Mouse (Mus musculus): ENCODE measurements around the gene Dnase1l2.
A peak's percentile ranks its signal among the peaks of the same experiment; 100 is the strongest.
"Not testable (repeated sequence)": the region's sequence is repeated elsewhere in the genome, so short reads cannot be mapped to it uniquely, and the experiment has no call there.

Dnase1l2 gene

GRCm38 (mm10) chr17:24472512-24472911 lies 29.6 kb upstream of the Dnase1l2 start:
- no peak for DNase-seq (ENCODE audit: low spot score in 2 of 2)

DNA sequence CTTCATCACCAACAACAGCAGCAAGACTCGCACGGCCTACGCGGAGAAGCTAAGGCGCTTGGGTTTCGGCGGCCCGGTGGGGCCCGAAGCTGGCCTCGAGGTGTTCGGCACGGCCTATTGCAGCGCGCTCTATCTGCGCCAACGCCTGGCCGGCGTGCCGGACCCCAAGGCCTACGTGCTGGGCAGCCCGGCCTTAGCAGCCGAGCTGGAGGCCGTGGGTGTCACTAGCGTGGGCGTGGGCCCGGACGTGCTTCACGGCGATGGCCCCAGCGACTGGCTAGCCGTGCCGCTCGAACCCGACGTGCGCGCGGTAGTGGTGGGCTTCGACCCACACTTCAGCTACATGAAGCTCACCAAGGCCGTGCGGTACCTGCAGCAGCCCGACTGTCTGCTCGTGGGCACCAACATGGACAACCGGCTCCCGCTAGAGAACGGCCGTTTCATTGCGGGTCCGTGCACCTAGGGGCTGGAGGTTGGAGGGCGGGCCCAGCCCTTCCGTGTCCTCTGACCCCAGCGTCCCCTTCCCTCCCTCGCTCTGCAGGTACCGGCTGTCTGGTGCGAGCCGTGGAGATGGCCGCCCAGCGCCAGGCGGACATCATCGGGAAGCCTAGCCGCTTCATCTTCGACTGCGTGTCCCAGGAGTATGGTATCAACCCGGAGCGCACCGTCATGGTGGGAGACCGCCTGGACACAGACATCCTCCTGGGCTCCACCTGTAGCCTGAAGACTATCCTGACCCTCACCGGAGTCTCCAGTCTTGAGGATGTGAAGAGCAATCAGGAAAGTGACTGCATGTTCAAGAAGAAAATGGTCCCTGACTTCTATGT lies 28.0 kb upstream of the Dnase1l2 start:
- peak in 1 of 2 experiments; percentile 56 for DNase-seq (ENCODE audit: low spot score in 2 of 2)

- DNase-seq (ENCODE audit: low spot score in 2 of 2) = peak; percentile 97 to 98
These were observed 27.2 kb upstream of the Dnase1l2 start, which contains the start of the genes E4f1 and Pgp for GRCm38 (mm10) chr17:24469910-24470602. Gene E4f1 (minus strand): TSS chr17:24470313. Gene Pgp (plus strand): TSS chr17:24470392.

DNA sequence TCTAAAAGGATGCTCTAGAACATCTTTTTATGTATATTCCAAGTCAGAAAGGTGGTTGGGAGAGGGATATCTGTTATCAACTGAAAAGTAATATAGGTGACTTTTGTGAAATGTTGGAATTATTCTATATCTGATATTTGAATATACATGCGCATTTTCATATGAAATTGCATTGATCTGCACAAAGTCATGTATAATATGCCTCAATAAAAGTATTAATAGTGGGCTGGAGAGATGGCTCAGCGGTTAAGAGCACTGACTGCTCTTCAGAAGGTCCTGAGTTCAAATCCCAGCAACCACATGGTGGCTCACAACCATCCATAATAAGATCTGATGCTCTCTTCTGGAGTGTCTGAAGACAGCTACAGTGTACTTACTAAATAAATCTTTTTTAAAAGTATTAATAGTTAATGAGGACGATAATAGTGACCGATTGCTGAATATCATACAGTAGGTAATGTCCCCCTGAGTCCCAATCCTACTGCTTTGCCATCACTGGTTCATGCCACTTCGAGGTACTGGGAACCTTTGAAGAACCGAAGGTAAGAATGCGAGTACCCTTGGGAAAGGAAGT lies 26.5 kb upstream of the Dnase1l2 start:
- no peak for DNase-seq (ENCODE audit: low spot score in 2 of 2)

DNA sequence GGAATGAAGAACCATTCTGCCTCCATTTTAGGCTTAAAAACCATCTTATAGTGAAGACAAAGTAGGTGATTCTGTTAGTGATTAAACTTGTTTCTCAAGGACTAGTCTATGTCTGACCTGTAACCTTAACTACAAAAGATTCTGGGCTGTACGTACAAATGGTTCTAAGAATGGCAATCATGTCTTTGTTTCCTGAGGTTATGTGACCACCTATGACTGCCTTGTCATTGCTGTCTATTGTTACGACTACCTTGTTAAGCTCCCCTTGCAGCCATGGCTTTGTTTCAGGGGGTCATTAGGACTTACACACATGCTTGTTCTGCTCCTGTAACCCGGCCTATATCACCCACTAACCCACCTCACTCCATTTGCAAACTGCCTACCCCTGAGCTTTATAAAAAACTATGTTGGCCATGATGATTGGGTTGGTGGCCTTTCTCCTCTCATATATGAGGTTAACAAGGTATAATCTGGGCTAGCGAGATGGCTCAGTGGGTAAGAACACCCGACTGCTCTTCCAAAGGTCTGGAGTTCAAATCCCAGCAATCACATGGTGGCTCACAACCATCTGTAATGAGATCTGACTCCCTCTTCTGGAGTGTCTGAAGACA lies 25.8 kb upstream of the Dnase1l2 start:
- no peak for DNase-seq (ENCODE audit: low spot score in 2 of 2)

DNA sequence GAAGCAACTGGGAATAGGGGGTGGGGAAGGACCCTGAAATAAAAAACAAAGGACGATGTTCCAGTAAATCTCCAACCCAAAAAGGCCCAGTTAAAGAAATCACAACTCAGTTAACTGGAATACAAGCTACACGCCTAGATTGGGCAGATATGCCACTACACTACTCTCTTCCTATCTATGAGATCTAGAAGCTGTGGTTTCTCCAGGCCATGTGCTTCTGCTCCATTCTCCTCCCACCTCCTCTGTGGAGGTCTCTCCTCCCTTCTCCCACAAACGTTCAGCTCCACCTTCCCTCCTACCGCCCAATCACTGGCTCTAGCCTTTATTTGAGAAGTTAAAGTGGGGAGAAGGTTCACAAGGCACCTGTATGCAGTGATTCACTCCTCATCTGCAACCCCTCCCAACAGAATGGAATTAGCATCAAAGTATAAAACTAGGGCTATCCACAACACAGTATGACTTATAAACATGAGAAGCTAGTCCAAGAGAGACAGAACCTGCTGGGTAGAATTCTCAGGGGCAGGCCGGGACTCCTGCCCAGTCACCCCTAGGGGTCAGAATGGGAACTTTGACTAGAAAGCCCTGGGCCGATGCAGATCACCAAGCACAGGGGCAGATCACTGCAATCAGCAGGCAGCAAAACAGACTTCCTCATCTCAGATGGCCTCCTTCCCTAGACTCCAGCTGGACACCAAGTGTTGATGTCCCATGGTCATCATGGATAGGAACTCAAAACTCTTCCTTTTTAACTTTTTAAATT lies 20.6 kb upstream of the Dnase1l2 start:
- DNase-seq (ENCODE audit: low spot score in 2 of 2) = no peak

- no peak for DNase-seq (ENCODE audit: low spot score in 2 of 2)
These were observed 20.0 kb upstream of the Dnase1l2 start for GRCm38 (mm10) chr17:24462932-24463331.

DNA sequence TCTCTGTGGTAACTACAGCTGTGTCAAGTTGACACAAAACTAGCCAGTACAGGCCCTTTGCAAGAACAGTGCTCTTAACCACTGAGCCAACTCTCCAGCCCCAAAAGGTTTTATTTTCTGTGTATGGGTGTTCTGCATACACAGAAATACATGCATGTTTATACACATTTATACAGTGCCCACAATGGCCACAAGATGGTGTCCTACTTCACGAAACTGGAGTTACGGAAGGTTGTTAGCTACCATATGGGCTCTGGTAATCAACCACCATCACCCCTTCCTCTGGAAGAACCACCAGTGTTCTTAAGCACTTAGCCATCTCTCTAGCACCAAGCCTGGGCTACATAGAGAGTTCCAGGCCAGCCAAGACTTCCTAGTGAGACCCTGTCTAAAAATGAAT lies 18.7 kb upstream of the Dnase1l2 start:
- DNase-seq (ENCODE audit: low spot score in 2 of 2) = no peak

GRCm38 (mm10) chr17:24455523-24456206 lies 12.8 kb upstream of the Dnase1l2 start:
- DNase-seq (ENCODE audit: low spot score in 2 of 2) = not testable (repeated sequence)

DNA sequence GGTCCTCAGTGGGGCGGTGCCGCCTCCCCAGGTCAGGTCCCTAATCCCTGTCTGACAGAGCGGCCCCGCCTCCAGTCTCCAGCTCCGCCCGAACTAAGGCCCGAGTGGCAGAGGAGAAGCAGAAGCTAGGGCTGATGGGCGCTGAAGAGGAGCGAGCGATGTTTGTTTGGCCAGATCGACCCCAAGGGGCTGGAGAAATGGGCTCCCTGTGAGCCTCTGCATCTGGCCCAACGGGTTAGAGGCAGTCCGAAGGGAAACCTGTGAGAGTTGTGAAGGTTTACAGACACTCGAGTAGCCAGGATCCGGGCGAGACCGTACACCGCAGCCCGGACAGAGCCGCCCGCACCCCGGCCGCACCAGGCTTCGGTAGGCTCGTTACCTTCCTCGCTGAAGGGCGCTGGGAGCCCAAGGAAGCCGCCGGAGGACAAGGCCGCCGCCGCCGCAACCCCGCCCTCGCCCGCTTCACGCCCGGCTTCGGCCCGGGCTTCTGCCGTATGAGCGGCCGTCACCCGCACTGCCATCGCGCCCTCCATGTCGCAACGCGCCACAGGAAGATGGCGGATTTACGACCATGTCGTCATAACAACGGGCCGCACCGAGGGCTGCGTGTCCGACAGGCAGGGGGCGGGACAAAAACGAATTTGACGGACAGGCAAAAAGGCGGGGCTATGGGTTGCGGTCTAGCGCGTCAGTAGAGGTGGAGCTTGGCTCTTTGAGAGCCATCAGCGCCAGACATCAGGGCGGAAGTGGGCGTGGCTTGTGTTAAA lies 12.0 kb upstream of the Dnase1l2 start:
- peak; percentile 99 to 100 for DNase-seq (ENCODE audit: low spot score in 2 of 2)

DNA sequence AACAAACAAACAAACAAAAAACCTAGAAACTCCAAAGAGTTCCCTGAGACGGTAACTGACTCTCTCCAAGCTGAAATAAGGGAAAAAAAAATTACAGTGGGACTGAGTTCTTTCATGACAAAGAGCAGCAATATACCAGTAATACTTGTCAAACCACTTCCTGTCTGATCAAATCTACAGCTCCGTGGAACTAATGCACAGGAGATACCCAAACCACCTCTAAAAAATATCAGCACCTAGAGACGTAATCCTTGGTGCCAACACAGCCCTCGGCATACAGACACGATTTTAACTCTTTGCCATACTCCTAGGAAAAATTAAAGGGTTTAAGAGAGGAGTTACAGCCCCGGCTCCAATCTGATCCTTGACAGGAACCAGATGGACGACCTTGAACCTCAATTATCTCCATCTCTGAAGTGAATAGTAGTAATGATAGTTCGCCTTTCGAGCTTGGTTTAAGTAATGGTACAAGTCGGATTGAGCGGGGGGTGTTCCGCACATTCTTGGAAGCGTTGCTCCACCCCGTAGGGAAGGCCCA lies 11.4 kb upstream of the Dnase1l2 start:
- no peak for DNase-seq (ENCODE audit: low spot score in 2 of 2)

GRCm38 (mm10) chr17:24453372-24453771 lies 10.5 kb upstream of the Dnase1l2 start:
- DNase-seq (ENCODE audit: low spot score in 2 of 2) = no peak

DNA sequence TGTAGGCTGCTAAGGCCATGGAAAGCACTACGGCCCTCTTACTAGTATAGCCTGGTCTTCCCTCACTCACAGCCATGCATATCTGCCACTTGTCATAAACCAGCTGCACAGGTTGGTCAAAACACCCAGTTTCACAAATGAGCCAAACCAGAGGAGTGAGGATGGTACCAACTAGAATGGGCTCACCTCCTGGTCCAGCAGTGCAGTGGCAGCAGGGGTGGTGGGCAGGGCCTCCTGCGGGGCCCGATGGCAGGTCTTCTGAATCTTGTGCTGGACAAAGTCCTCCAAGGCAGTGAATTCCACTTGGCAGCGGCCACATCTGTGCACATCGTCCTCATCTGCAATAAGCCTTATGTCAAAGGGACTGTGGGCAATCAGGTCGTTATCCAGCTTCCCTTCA lies 8.3 kb upstream of the Dnase1l2 start:
- no peak for DNase-seq (ENCODE audit: low spot score in 2 of 2)

DNA sequence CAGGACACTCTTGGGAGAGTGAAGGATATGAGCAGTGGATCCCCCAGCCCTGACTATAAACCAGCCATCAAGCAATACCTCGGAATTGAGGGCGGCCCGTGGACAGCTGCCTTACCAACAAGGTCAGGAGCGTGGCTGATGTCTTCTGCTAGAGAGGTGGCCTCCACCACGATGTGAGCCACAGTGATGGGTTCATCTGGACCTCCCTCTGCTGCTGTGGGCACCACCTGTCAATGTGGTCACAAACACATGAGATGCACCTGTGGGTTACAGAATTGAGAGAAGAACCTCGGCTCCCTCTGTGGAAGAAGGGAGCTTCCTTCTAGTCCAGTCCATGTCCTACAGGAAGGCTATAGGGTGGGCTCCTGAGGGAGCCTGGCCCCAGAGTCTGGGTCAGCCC lies 6.6 kb upstream of the Dnase1l2 start:
- no peak for DNase-seq (ENCODE audit: low spot score in 2 of 2)

GRCm38 (mm10) chr17:24446590-24446989 lies 3.7 kb upstream of the Dnase1l2 start:
- no peak for DNase-seq (ENCODE audit: low spot score in 2 of 2)

GRCm38 (mm10) chr17:24443409-24443808 lies 504 bp upstream of the Dnase1l2 start:
- peak; percentile 55 to 69 for DNase-seq (ENCODE audit: low spot score in 2 of 2)

GRCm38 (mm10) chr17:24442107-24442506 lies 798 bp downstream of the Dnase1l2 start:
- peak; percentile 38 to 64 for DNase-seq (ENCODE audit: low spot score in 2 of 2)

DNA sequence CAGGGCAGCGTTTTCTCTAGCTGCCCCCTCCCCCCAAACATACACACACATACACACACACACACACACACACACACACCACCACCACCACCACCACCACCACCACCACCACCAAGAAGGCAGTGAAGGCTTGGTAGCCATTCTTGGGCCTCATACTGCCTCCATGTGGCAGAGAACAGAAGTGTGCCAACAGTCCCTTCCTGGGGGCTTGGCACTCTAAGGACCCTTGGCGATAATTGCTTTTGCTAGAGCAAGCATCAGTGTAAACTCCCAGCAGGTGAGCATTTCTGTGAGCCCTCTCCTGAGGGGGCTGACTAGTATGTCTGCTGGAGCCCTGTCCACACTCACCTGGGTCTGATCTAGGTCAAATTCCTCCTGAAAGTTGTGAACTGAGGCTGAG lies 1.8 kb downstream of the Dnase1l2 start:
- no peak for DNase-seq (ENCODE audit: low spot score in 2 of 2)

GRCm38 (mm10) chr17:24440377-24440776 lies 2.5 kb downstream of the Dnase1l2 start:
- no peak for DNase-seq (ENCODE audit: low spot score in 2 of 2)

DNA sequence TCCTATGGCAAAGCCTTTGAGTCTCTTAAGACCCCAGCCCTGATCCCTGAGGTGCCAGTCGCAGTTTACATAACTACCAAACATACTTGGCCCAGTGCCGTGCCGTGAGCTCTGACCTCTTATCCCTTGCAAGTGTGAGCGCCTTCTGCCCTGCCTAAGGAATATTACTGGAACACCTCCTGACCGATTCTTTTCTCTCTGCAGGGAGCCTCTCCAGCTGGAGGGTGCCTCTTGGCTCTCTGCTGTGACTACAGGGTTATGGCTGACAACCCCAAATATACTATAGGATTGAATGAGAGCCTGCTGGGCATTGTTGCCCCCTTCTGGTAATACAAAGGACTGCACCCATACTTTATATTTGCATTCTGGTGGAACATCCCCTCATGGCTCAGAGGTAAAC lies 5.9 kb downstream of the Dnase1l2 start:
- DNase-seq (ENCODE audit: low spot score in 2 of 2) = peak in 1 of 2 experiments; percentile 34

All from urinary bladder, adult 18-20 months (tissue).